Mouse (Mus musculus) megakaryocyte, embryonic 14.5 days (primary cell): ENCODE data around the gene Gm20683. TPM values are rescaled to one million over a fixed set of nuclear protein-coding genes. Genes with fewer than 3 reads are reported as not detected.
"Not testable (repeated sequence)": the region's sequence is repeated elsewhere in the genome, so short reads cannot be mapped to it uniquely, and the experiment has no call there.

ENCODE experiments used
- H3K27me3 ChIP-seq: replicated peaks from 2 replicates; pipeline ENCODE3; 2012; ENCODE audit warnings: inconsistent platforms
- H3K36me3 ChIP-seq: replicated peaks from 2 replicates; pipeline ENCODE3; 2012; ENCODE audit warnings: low read length, inconsistent platforms, mixed read lengths
- H3K4me1 ChIP-seq: 2 replicates; pipeline ENCODE4 v1.6.1; 2012; ENCODE audit warnings: inconsistent platforms
- H3K4me3 ChIP-seq: replicated peaks from 2 replicates; pipeline ENCODE3; 2012; ENCODE audit warnings: moderate library complexity, mild to moderate bottlenecking, inconsistent platforms
- H3K9me3 ChIP-seq: 2 replicates; pipeline ENCODE4 v1.6.1; 2012; ENCODE audit warnings: inconsistent platforms
- FLI1 ChIP-seq: IDR thresholded peaks from 2 replicates; pipeline ENCODE4 v1.6.1; 2012; ENCODE audit warnings: low read length, inconsistent platforms, mixed read lengths
- GATA1 ChIP-seq: IDR thresholded peaks from 3 replicates; pipeline ENCODE4 v1.6.1; 2012; ENCODE audit warnings: mixed read lengths, low read length, inconsistent platforms, borderline replicate concordance
- polyA plus RNA-seq: library from polyadenylated mRNA; stranded (reverse); fragments of >175 nt; gene quantifications from 2 replicates; pipeline ENCODE4 v1.2.3, GENCODE M21; 2012; ENCODE audit warnings: low replicate concordance; ENCODE audit not compliant: insufficient read depth

Gene Gm20683
- polyA plus RNA-seq, 1 experiment = 3.0 TPM

GRCm38 (mm10) chr17:25813471-25813870 lies 28.1 kb downstream of the Gm20683 start:
- H3K4me1 ChIP-seq = peaks cover 26% of the 10 kb centered on the region
- H3K27me3 ChIP-seq = peaks cover 95% of the 10 kb centered on the region
- TF ChIP-seq GATA1 = no peak
- no peak for TF ChIP-seq FLI1
- no peaks in the 10 kb centered on the region for H3K36me3 ChIP-seq
- no peaks in the 10 kb centered on the region for H3K9me3 ChIP-seq
- no peak overlapping the region for H3K4me3 ChIP-seq

GRCm38 (mm10) chr17:25810890-25811289 lies 30.7 kb downstream of the Gm20683 start:
- no peaks in the 10 kb centered on the region for H3K9me3 ChIP-seq
- H3K4me1 ChIP-seq = peaks cover 24% of the 10 kb centered on the region
- H3K4me3 ChIP-seq = no peak overlapping the region
- peaks cover 88% of the 10 kb centered on the region for H3K27me3 ChIP-seq
- TF ChIP-seq FLI1 = no peak
- no peak for TF ChIP-seq GATA1
- H3K36me3 ChIP-seq = no peaks in the 10 kb centered on the region

GRCm38 (mm10) chr17:25809606-25810340 lies 31.8 kb downstream of the Gm20683 start:
- no peaks in the 10 kb centered on the region for H3K36me3 ChIP-seq
- no peaks in the 10 kb centered on the region for H3K9me3 ChIP-seq
- no peak for TF ChIP-seq GATA1
- no peak for TF ChIP-seq FLI1
- peaks cover 24% of the 10 kb centered on the region for H3K4me1 ChIP-seq
- peak overlapping the region; percentile 87 for H3K4me3 ChIP-seq
- peaks cover 86% of the 10 kb centered on the region for H3K27me3 ChIP-seq

- TF ChIP-seq FLI1 (no peak), GATA1 (no peak)
- Histone ChIP-seq H3K4me3 (peak within 1 kb of the TSS; percentile 87), H3K9me3 (no peaks in the 10 kb centered on the region), H3K36me3 (no peaks in the 10 kb centered on the region), H3K27me3 (peaks cover 83% of the 10 kb centered on the region), H3K4me1 (peaks cover 24% of the 10 kb centered on the region)
Measured at GRCm38 (mm10) chr17:25808789-25809605, 32.6 kb downstream of the Gm20683 start, which contains the start of gene Fbxl16. Gene Fbxl16, plus strand, starts transcription at chr17:25809085.

- peaks cover 21% of the 10 kb centered on the region for H3K4me1 ChIP-seq
- peaks cover 84% of the 10 kb centered on the region for H3K27me3 ChIP-seq
- no peaks in the 10 kb centered on the region for H3K36me3 ChIP-seq
- no peak for TF ChIP-seq FLI1
- no peak for TF ChIP-seq GATA1
- H3K4me3 ChIP-seq = no peak overlapping the region
- no peaks in the 10 kb centered on the region for H3K9me3 ChIP-seq
Measured at GRCm38 (mm10) chr17:25808028-25808427, 33.5 kb downstream of the Gm20683 start.

- not testable (repeated sequence) for H3K4me3 ChIP-seq, H3K36me3 ChIP-seq, H3K9me3 ChIP-seq
- Histone ChIP-seq H3K27me3 (peaks cover 84% of the 10 kb centered on the region), H3K4me1 (peaks cover 22% of the 10 kb centered on the region)
Measured at GRCm38 (mm10) chr17:25807452-25807851, 34.1 kb downstream of the Gm20683 start.

GRCm38 (mm10) chr17:25806507-25806906 lies 35.1 kb downstream of the Gm20683 start:
- Histone ChIP-seq H3K36me3 (no peaks in the 10 kb centered on the region), H3K9me3 (no peaks in the 10 kb centered on the region), H3K4me1 (peaks cover 22% of the 10 kb centered on the region), H3K4me3 (no peak overlapping the region), H3K27me3 (peaks cover 82% of the 10 kb centered on the region)
- TF ChIP-seq FLI1 (no peak), GATA1 (no peak)

GRCm38 (mm10) chr17:25802825-25803517 lies 38.6 kb downstream of the Gm20683 start:
- no peaks in the 10 kb centered on the region for H3K9me3 ChIP-seq
- H3K27me3 ChIP-seq = peaks cover 50% of the 10 kb centered on the region
- no peak overlapping the region for H3K4me3 ChIP-seq
- TF ChIP-seq FLI1 (no peak), GATA1 (no peak)
- no peaks in the 10 kb centered on the region for H3K36me3 ChIP-seq
- H3K4me1 ChIP-seq = peaks cover 4% of the 10 kb centered on the region; the same call in 1 of the 2 replicates

- Histone ChIP-seq H3K9me3 (no peaks in the 10 kb centered on the region), H3K4me3 (no peak overlapping the region), H3K27me3 (peaks cover 40% of the 10 kb centered on the region), H3K4me1 (peaks cover 20% of the 10 kb centered on the region), H3K36me3 (no peaks in the 10 kb centered on the region)
- TF ChIP-seq FLI1 (no peak), GATA1 (no peak)
Measured at GRCm38 (mm10) chr17:25801029-25801428, 40.5 kb downstream of the Gm20683 start.

GRCm38 (mm10) chr17:25796951-25797369 lies 44.6 kb downstream of the Gm20683 start, which contains the start of gene Metrn:
Gene Metrn, minus strand, starts transcription at chr17:25797136.
- Histone ChIP-seq H3K4me1 (peaks cover 56% of the 10 kb centered on the region), H3K4me3 (peak within 1 kb of the TSS; percentile 91), H3K36me3 (peaks cover 12% of the 10 kb centered on the region), H3K27me3 (peaks cover 22% of the 10 kb centered on the region), H3K9me3 (no peaks in the 10 kb centered on the region)
- TF ChIP-seq FLI1 = no peak
- no peak for TF ChIP-seq GATA1
